ENCODE assay signal across 34 mouse cellular contexts in genomic region chr2:152863346-152863745, GRCm38 (mm10). TPM values are rescaled to one million over a fixed set of nuclear protein-coding genes. Genes with fewer than 3 reads are reported as not detected.
DNase-seq lines count a peak whose midpoint lies in the region; ATAC-seq and TF ChIP-seq lines count a peak whose summit lies in the region.
"Had no signal": no experiment of that assay in that cellular context is flagged by ENCODE, and none has a peak within 500 bp of the region (broad histone marks: within the 10 kb centered on the region; RNA-seq: fewer than 3 reads in every experiment).

No protein-coding gene starts in this region.

- DNase-seq in kidney, postnatal 25 days = no peak
- peak; percentile 35 for DNase-seq in 416B (ENCODE audit: low read depth)
- DNase-seq in Patski (ENCODE audit: low read depth, low spot score) = no peak
- DNase-seq in spleen, adult 12 weeks (ENCODE audit: low spot score) = no peak
- no peak for DNase-seq in left cerebral cortex, adult 2 months (ENCODE audit: extremely low spot score in 1 of 2, low spot score in 2 of 2)
- no peak for DNase-seq in spleen, adult 18-20 months
- DNase-seq: adrenal gland, adult 2 months; adrenal gland, postnatal 14 days; cerebellum, adult 11 months; cerebellum, adult 8-10 months; cerebellum, postnatal 10 days; cerebellum, postnatal 36 days; embryo, embryonic 11 days; forebrain, postnatal 0 days; gastrocnemius, postnatal 10 days; heart, adult 18-20 months; heart, postnatal 14 days; heart, postnatal 4 days; kidney, adult 18-20 months had no signal

- ATAC-seq in kidney, embryonic 15.5 days (replicated peaks; ENCODE audit: low FRiP score) = no peak
- ATAC-seq in Patski = peak; percentile 62
- ATAC-seq: CD4-positive, CD25-positive, alpha-beta regulatory T cell, adult 4 months; forebrain, embryonic 14.5 days; forebrain, postnatal 0 days; hindbrain, postnatal 0 days; inflammation-experienced regulatory T-cells, adult 6 months; intestine, embryonic 16.5 days had no signal

- 94% methylated on average over 6 of the region's 6 CpGs for WGBS in kidney, embryonic 15.5 days

- H3K4me2 ChIP-seq in kidney, embryonic 15.5 days = no peak overlapping the region
- H3K4me2 ChIP-seq: embryonic facial prominence, embryonic 13.5 days; heart, embryonic 13.5 days; hindbrain, embryonic 14.5 days had no signal

- no peak overlapping the region for H3K9ac ChIP-seq in kidney, embryonic 15.5 days
- H3K9ac ChIP-seq: embryonic facial prominence, embryonic 13.5 days; forebrain, postnatal 0 days; heart, embryonic 13.5 days; hindbrain, embryonic 14.5 days had no signal

- H3K4me1 ChIP-seq in kidney, embryonic 15.5 days = peaks cover 3% of the 10 kb centered on the region; the same call in 1 of the 2 replicates
- H3K4me1 ChIP-seq: embryonic facial prominence, embryonic 13.5 days had no signal

- H3K36me3 ChIP-seq in kidney, embryonic 15.5 days = peaks cover 83% of the 10 kb centered on the region

- no peak overlapping the region for H3K4me3 ChIP-seq in kidney, embryonic 15.5 days (replicated peaks)
- H3K4me3 ChIP-seq in left cerebral cortex, adult 2 months = no peak overlapping the region
- H3K4me3 ChIP-seq: embryonic facial prominence, embryonic 10.5 days; embryonic facial prominence, embryonic 13.5 days; heart, embryonic 13.5 days had no signal

- CTCF ChIA-PET in Patski (lab: Charles Lee) = interaction anchor here (0.6 to 5.1 kb wide), 5 partner anchors 11 to 52 kb away, joined by 3 to 27 read pairs (median 5); no protein-coding TSS in a partner anchor

- in situ Hi-C loops in Patski (cut with MboI; ENCODE audit: low pct_unique_long_range_greater_than_20kb) = no loop called here

- no peaks in the 10 kb centered on the region for H3K27me3 ChIP-seq in kidney, embryonic 15.5 days
- no peaks in the 10 kb centered on the region for H3K27me3 ChIP-seq in Patski
- H3K27me3 ChIP-seq: embryonic facial prominence, embryonic 13.5 days; heart, embryonic 13.5 days had no signal

- 0 out of 2 replicates have a peak overlapping the region, but pooled peaks have one; percentile 41 for H3K27ac ChIP-seq in kidney, embryonic 15.5 days
- no peak overlapping the region for H3K27ac ChIP-seq in left cerebral cortex, adult 2 months
- H3K27ac ChIP-seq: embryonic facial prominence, embryonic 10.5 days; embryonic facial prominence, embryonic 13.5 days; heart, embryonic 13.5 days; hindbrain, embryonic 14.5 days; hindbrain, postnatal 0 days had no signal

- POLR2A ChIA-PET in Patski (lab: Charles Lee) = interaction anchor here (1.0 kb wide), 1 partner anchor 11 kb away, joined by 4 read pairs; no protein-coding TSS in a partner anchor

- peak; percentile 9 for TF ChIP-seq CTCF in Patski (IDR thresholded peaks at IDR 0.05)
- TF ChIP-seq CTCF in left cerebral cortex, adult 2 months (IDR thresholded peaks at IDR 0.05) = no peak

- no peaks in the 10 kb centered on the region for H3K9me3 ChIP-seq in kidney, embryonic 15.5 days (replicated peaks)
- H3K9me3 ChIP-seq: embryonic facial prominence, embryonic 10.5 days; embryonic facial prominence, embryonic 13.5 days; heart, embryonic 13.5 days had no signal

- intact Hi-C loops in left cerebral cortex, adult 2 months (cut with DNase I) = no loop called here

RNA-seq across cellular contexts. Expression of gene Tpx2, which starts 15.6 kb away (rescaled TPM):
- polyA plus RNA-seq in kidney, embryonic 15.5 days (2015; fragmentation: Nextera tagmentation; extraction: Ambion mirVana) = 88.5 and 98.2 TPM in 2 replicates
- polyA plus RNA-seq in Patski (2021) = 55.7 TPM
- 1 to 10 TPM; 2.5 to 3.0 TPM for total RNA-seq in left cerebral cortex, adult 2 months (2021)

RNA-seq across cellular contexts. Expression of gene Bcl2l1, which starts 31.8 kb away (rescaled TPM):
- polyA plus RNA-seq in kidney, embryonic 15.5 days (2015; fragmentation: Nextera tagmentation; extraction: Ambion mirVana) = 99.5 and 106 TPM in 2 replicates
- polyA plus RNA-seq in Patski (2021) = 133 TPM
- total RNA-seq in left cerebral cortex, adult 2 months (2021) = 100 to 1,000 TPM; 133 to 135 TPM

RNA-seq across cellular contexts. Expression of gene Mylk2, which starts 47.8 kb away (rescaled TPM):
- polyA plus RNA-seq in kidney, embryonic 15.5 days (2015; fragmentation: Nextera tagmentation; extraction: Ambion mirVana) = 0.43 and 0.77 TPM in 2 replicates
- 0.08 TPM for polyA plus RNA-seq in Patski (2021)
- not detected for total RNA-seq in left cerebral cortex, adult 2 months (2021)
- total RNA-seq: adrenal gland, adult 2 months; adrenal gland, postnatal 14 days; MEL had no signal
- polyA plus RNA-seq: adrenal gland, adult 2 months; CD4-positive, CD25-positive, alpha-beta regulatory T cell, adult 4 months; cortical plate, adult 2 months; embryonic facial prominence, embryonic 13.5 days; forebrain, embryonic 11.5 days; forebrain, embryonic 14.5 days; forebrain, postnatal 0 days; frontal cortex, adult 2 months; hindbrain, embryonic 11.5 days; hindbrain, embryonic 14.5 days; inflammation-experienced regulatory T-cells, adult 6 months had no signal
